Mouse (Mus musculus): ENCODE data around the gene Gm21719.
"Not testable (repeated sequence)": the region's sequence is repeated elsewhere in the genome, so short reads cannot be mapped to it uniquely, and the experiment has no call there.

The Gm21719 gene

GRCm38 (mm10) chrY:6682772-6683171, at the start of gene Gm21719:
TSS of gene Gm21719 (minus strand) at chrY:6682872.
- not testable (repeated sequence) for DNase-seq (ENCODE audit: low read depth, low spot score)

Data from CD4-positive helper T cell, adult 2 months (primary cell).